Mouse (Mus musculus) liver, postnatal 0 days (tissue): Measurements from ENCODE around the gene Abraxas1. TPM values are rescaled to one million over a fixed set of nuclear protein-coding genes. Genes with fewer than 3 reads are reported as not detected.

ENCODE experiments used
- ATAC-seq: fragments of 200-750 bp; cut with Nextera tagmentation; 2 replicates; pipeline ENCODE4 v1.8.0; 2017; ENCODE audit warnings: mild to moderate bottlenecking, moderate library complexity
- DNase-seq: peaks from one replicate; pipeline ENCODE4 v3.0.0-alpha.2; 2016
- H3K27ac ChIP-seq: fragments of 300-500 bp; sonication (generic); 2 replicates; pipeline ENCODE4 v1.5.1; 2014; ENCODE audit warnings: antibody characterized with exemption, moderate library complexity, mild to moderate bottlenecking, low read depth
- H3K27me3 ChIP-seq: fragments of 300-500 bp; sonication (generic); 2 replicates; pipeline ENCODE4 v1.6.1; 2014; ENCODE audit warnings: low read length, control low read depth, mixed read lengths; ENCODE audit not compliant: insufficient read depth
- H3K36me3 ChIP-seq: fragments of 300-500 bp; sonication (generic); replicated peaks from 2 replicates; pipeline ENCODE4 v1.6.1; 2014; ENCODE audit warnings: mild to moderate bottlenecking, control low read depth, low read length, moderate library complexity, mixed read lengths; ENCODE audit not compliant: insufficient read depth
- H3K4me1 ChIP-seq: fragments of 300-500 bp; sonication (generic); 2 replicates; pipeline ENCODE4 v1.6.1; 2014; ENCODE audit warnings: antibody characterized with exemption, mild to moderate bottlenecking, control low read depth; ENCODE audit not compliant: insufficient read depth
- H3K4me2 ChIP-seq: fragments of 300-500 bp; sonication (generic); 2 replicates; pipeline ENCODE4 v1.6.1; 2014; ENCODE audit warnings: low read depth, mild to moderate bottlenecking, low read length, moderate library complexity, mixed read lengths
- H3K4me3 ChIP-seq: fragments of 300-500 bp; sonication (generic); 2 replicates; pipeline ENCODE4 v1.5.1; 2014; ENCODE audit warnings: low read depth, low read length
- H3K9ac ChIP-seq: fragments of 300-500 bp; sonication (generic); replicated peaks from 2 replicates; pipeline ENCODE4 v1.6.1; 2014; ENCODE audit warnings: mild to moderate bottlenecking, moderate library complexity
- H3K9me3 ChIP-seq: fragments of 300-500 bp; sonication (generic); 2 replicates; pipeline ENCODE4 v1.6.1; 2016; ENCODE audit warnings: mild to moderate bottlenecking, control low read depth, low read length, mixed read lengths
- CTCF ChIP-seq: sonication (generic); IDR thresholded peaks from 2 replicates; pipeline ENCODE4 v1.5.1; 2016; ENCODE audit warnings: antibody characterized with exemption, low read depth
- EP300 ChIP-seq: IDR thresholded peaks from 2 replicates; pipeline ENCODE4 v1.6.1; 2016; ENCODE audit warnings: antibody characterized with exemption, low read depth, mild to moderate bottlenecking
- WGBS: fragments of 180-500 bp; shearing (Covaris S2); extraction: QIAGEN DNeasy Blood & Tissue Kit; methylation state at CpG from one replicate; pipeline ENCODE4 v1.1.7; 2014; ENCODE audit not compliant: insufficient replicate concordance; 5-methylcytosine and 5-hydroxymethylcytosine counted together
- polyA plus RNA-seq: library from polyadenylated mRNA; unstranded; fragments of >200 nt; fragmentation: Nextera tagmentation; extraction: Ambion mirVana; gene quantifications from 2 replicates; pipeline ENCODE4 v1.2.1, GENCODE M21; 2015

The Abraxas1 gene
- polyA plus RNA-seq, 1 experiment from 2014 or later, result 11.8 TPM

DNA sequence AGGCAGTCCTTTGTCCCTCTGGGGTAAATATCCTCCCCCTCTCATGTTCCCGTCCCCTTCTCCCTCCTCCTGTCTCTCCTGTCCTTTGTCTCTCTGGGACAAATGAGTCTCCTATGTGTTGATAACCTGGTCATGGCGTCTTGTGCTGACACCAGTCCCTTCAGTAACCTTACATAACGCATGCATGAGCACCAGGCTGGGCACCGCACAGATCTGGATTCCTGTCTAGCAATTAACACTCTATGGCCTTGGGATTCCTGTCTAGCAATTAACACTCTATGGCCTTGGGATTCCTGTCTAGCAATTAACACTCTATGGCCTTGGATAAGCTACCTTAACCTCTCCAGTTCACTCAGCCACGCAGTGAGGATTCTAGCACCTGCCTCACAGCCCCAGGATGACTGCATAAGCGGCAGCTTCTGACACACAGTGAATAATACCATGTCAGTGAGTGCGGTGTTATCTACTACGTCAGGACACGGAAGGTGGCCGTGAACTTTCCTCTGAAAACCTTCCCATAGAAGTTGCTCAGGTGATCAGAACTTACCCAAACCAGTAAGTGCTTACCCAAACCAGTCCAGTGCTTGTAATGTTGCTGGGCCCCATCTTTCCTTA is 60.6 kb downstream of the Abraxas1 start:
- Histone ChIP-seq H3K4me2 (no peak overlapping the region), H3K4me1 (no peaks in the 10 kb centered on the region), H3K27ac (no peak overlapping the region), H3K27me3 (no peaks in the 10 kb centered on the region), H3K9me3 (no peaks in the 10 kb centered on the region), H3K4me3 (no peak overlapping the region), H3K9ac (no peak overlapping the region), H3K36me3 (peaks cover 29% of the 10 kb centered on the region)
- DNase-seq (no peak), ATAC-seq (no peak)
- no peak for TF ChIP-seq EP300
- no peak for TF ChIP-seq CTCF
- WGBS, result 89% methylated on average over 10 of the region's 10 CpGs

DNA sequence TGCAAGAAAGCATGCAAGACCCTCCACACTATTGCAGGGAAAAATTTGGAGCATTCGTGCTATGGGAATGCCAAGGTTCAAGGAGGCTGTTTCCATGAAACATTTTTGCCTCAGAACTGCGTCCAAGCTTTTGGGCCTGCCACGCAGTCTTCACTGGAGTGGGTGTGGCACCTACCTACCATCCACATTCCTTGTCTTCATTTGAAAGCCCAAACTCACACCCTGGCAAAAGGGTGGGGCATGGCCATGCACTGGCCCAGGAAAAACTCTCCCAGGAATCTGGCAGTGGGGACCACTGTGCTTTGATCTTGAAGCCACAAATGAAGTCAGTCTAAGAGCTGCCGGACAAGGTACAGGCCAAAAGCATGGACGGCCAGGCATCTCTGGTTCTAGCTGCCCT is 62.6 kb downstream of the Abraxas1 start:
- no peaks in the 10 kb centered on the region for H3K27me3 ChIP-seq
- no peak overlapping the region for H3K4me3 ChIP-seq
- no peak overlapping the region for H3K9ac ChIP-seq
- H3K4me1 ChIP-seq, result no peaks in the 10 kb centered on the region
- no peaks in the 10 kb centered on the region for H3K9me3 ChIP-seq
- peaks cover 12% of the 10 kb centered on the region for H3K36me3 ChIP-seq
- 89% methylated on average over 5 of the region's 5 CpGs for WGBS
- ATAC-seq, result no peak
- H3K4me2 ChIP-seq, result no peak overlapping the region
- TF ChIP-seq CTCF (no peak), EP300 (no peak)
- DNase-seq, result no peak
- no peak overlapping the region for H3K27ac ChIP-seq

Other genes starting within 250 kb of the Abraxas1 start
- gene Plac8, start 248.7 kb downstream of the Abraxas1 start, polyA plus RNA-seq, result 104 and 109 TPM in 2 replicates
- 25.8 and 28.0 TPM in 2 replicates for gene Coq2, start 145.8 kb downstream of the Abraxas1 start, polyA plus RNA-seq
- 3.0 and 3.2 TPM in 2 replicates for gene Hpse, start 101.2 kb downstream of the Abraxas1 start, polyA plus RNA-seq
- gene Helq, start 22.4 kb downstream of the Abraxas1 start, polyA plus RNA-seq, result 4.0 and 5.6 TPM in 2 replicates
- gene Mrps18c, start 22.3 kb downstream of the Abraxas1 start, polyA plus RNA-seq, result 126 and 127 TPM in 2 replicates
- gene Gpat3, start 24.7 kb upstream of the Abraxas1 start, polyA plus RNA-seq, result 12.2 and 21.2 TPM in 2 replicates